Mouse (Mus musculus) spleen, adult 2 months (tissue): Measurements from ENCODE around the gene Plpp3. TPM values are rescaled to one million over a fixed set of nuclear protein-coding genes. Genes with fewer than 3 reads are reported as not detected.

ENCODE experiments used
- DNase-seq, 2 experiments: peaks; one replicate each; pipeline versions ENCODE4 v3.0.0 to v3.0.0-alpha.2; 2012 to 2021; ENCODE audit warnings: low spot score in 2 of 2, low read depth in 1 of 2
- H3K27ac ChIP-seq: fragments of 200-500 bp; 2 replicates; pipeline ENCODE4 v1.5.1; 2012; ENCODE audit warnings: low read length, inconsistent platforms; ENCODE audit not compliant: insufficient read depth
- H3K27me3 ChIP-seq: fragments of 200-500 bp; 2 replicates; pipeline ENCODE4 v1.6.1; 2012; ENCODE audit warnings: mild to moderate bottlenecking, moderate library complexity, low read length, inconsistent platforms; ENCODE audit not compliant: control insufficient read depth, insufficient read depth
- H3K36me3 ChIP-seq: fragments of 200-500 bp; 2 replicates; pipeline ENCODE4 v1.6.1; 2012; ENCODE audit warnings: mild to moderate bottlenecking, low read length, inconsistent platforms; ENCODE audit not compliant: control insufficient read depth, insufficient read depth
- H3K4me1 ChIP-seq: fragments of 200-500 bp; 2 replicates; pipeline ENCODE4 v1.6.1; 2011; ENCODE audit warnings: inconsistent platforms; ENCODE audit not compliant: control insufficient read depth, insufficient read depth, insufficient read length
- H3K4me3 ChIP-seq: fragments of 200-500 bp; 2 replicates; pipeline ENCODE4 v1.5.1; 2011; ENCODE audit warnings: mild to moderate bottlenecking, inconsistent platforms; ENCODE audit not compliant: insufficient read depth, insufficient read length; ENCODE audit errors: extremely low read depth
- CTCF ChIP-seq: fragments of 200-500 bp; IDR thresholded peaks from 2 replicates; pipeline ENCODE4 v1.5.1; 2011; ENCODE audit warnings: mild to moderate bottlenecking, inconsistent platforms; ENCODE audit not compliant: insufficient read depth, insufficient read length, insufficient replicate concordance; ENCODE audit errors: extremely low read depth
- POLR2A ChIP-seq: fragments of 200-500 bp; IDR thresholded peaks from 2 replicates; pipeline ENCODE4 v1.6.1; 2011; ENCODE audit warnings: low read depth, low read length, inconsistent platforms
- WGBS: fragments of 180-500 bp; shearing (Covaris S2); methylation state at CpG from one replicate; pipeline ENCODE4 v1.1.7; 2018; 5-methylcytosine and 5-hydroxymethylcytosine counted together
- polyA plus RNA-seq: library from polyadenylated mRNA; depleted of rRNA; stranded (reverse); fragments of >200 nt; gene quantifications from 2 replicates; pipeline ENCODE4 v1.2.3, GENCODE M21; 2012

Plpp3 gene
- polyA plus RNA-seq, 1 experiment = 24.8 TPM

DNA sequence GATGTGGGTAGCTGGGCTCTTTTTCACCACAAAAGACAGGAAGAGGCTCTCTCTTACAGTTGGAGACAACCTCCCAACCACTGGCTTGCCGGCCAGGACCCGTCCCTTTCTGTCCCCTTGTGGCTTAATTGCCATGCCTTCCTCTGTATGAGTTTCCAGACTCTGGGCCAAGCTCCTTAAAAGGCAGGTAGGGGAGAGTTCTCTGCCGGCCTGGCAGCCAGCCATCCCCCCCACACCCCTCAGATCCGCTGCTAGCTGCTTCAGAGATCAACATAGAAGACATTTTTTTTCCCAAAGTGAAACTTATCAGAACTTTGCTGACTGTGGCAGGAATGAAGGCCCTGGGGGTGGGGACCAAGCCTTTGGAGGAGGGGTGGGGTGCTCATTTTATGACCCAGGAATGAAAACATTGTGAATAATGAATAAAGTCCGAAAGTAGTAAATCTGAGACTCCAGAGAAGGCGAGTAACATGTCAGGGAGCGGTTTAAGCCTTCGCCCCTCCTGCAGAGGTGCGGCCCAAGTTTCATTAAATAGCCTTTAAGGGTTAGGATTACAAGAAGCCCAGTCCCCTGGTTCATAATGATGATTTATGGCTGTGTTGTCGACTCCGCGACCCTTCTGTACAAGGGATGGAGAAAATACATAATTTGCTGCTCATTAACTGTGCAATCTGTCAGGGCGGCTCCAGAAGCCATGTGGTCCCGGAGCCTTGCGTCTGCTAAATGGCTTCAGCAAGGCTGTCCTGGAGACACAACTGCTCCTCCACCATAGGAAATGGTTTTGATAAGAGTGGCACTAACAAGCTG lies 48.1 kb downstream of the Plpp3 start:
- Histone ChIP-seq H3K27me3 (no peaks in the 10 kb centered on the region), H3K4me1 (peaks cover 2% of the 10 kb centered on the region; the same call in 1 of the 2 replicates), H3K27ac (no peak overlapping the region), H3K4me3 (no peak overlapping the region), H3K36me3 (0 out of 2 replicates have a peak, but pooled peaks cover 3% of the 10 kb centered on the region)
- TF ChIP-seq POLR2A (no peak), CTCF (no peak)
- no peak for DNase-seq
- 67% methylated on average over 15 of the region's 15 CpGs for WGBS

GRCm38 (mm10) chr4:105206102-105206501 lies 49.0 kb downstream of the Plpp3 start:
- WGBS = 86% methylated on average over 6 of the region's 6 CpGs
- Histone ChIP-seq H3K4me3 (no peak overlapping the region), H3K4me1 (peaks cover 2% of the 10 kb centered on the region; the same call in 1 of the 2 replicates), H3K36me3 (0 out of 2 replicates have a peak, but pooled peaks cover 3% of the 10 kb centered on the region), H3K27me3 (no peaks in the 10 kb centered on the region), H3K27ac (no peak overlapping the region)
- no peak for DNase-seq
- TF ChIP-seq POLR2A (no peak), CTCF (no peak)

- Histone ChIP-seq H3K27ac (no peak overlapping the region), H3K27me3 (no peaks in the 10 kb centered on the region), H3K36me3 (0 out of 2 replicates have a peak, but pooled peaks cover 3% of the 10 kb centered on the region), H3K4me1 (peaks cover 2% of the 10 kb centered on the region; the same call in 1 of the 2 replicates), H3K4me3 (no peak overlapping the region)
- no peak for TF ChIP-seq POLR2A
- no peak for TF ChIP-seq CTCF
- DNase-seq = no peak
- WGBS = 25% methylated on average over 8 of the region's 8 CpGs
Measured at GRCm38 (mm10) chr4:105206995-105207394, 49.8 kb downstream of the Plpp3 start.

DNA sequence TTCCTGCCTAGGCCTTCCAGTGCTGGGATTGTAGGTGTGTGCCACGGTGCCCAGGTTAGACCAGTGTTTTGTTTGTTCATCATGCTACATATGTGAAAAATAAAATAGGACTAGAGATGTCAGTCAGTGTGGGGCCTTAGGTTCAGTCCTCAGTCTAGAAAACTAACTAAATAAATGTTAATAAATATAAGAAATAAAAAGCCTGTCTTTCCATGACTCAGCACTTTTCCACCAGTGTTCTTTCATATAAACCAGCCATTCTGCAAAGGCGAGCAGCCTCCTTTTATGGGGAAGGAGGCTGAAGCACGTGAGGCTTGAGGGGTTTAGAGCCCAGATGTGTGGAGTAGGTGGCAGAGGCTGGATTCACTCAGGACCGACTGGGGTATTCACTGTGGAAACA lies 50.5 kb downstream of the Plpp3 start:
- DNase-seq = no peak
- Histone ChIP-seq H3K36me3 (0 out of 2 replicates have a peak, but pooled peaks cover 3% of the 10 kb centered on the region), H3K27ac (no peak overlapping the region), H3K4me1 (peaks cover 2% of the 10 kb centered on the region; the same call in 1 of the 2 replicates), H3K4me3 (no peak overlapping the region), H3K27me3 (no peaks in the 10 kb centered on the region)
- TF ChIP-seq POLR2A (no peak), CTCF (no peak)
- WGBS = 78% methylated on average over 4 of the region's 4 CpGs

GRCm38 (mm10) chr4:105208977-105209376 lies 51.8 kb downstream of the Plpp3 start:
- 89% methylated on average over 5 of the region's 5 CpGs for WGBS
- no peak for DNase-seq
- H3K27ac ChIP-seq = no peak overlapping the region
- no peaks in the 10 kb centered on the region for H3K27me3 ChIP-seq
- H3K4me1 ChIP-seq = peaks cover 2% of the 10 kb centered on the region; the same call in 1 of the 2 replicates
- 0 out of 2 replicates have a peak, but pooled peaks cover 3% of the 10 kb centered on the region for H3K36me3 ChIP-seq
- no peak overlapping the region for H3K4me3 ChIP-seq
- TF ChIP-seq POLR2A (no peak), CTCF (no peak)

- H3K27me3 ChIP-seq = no peaks in the 10 kb centered on the region
- DNase-seq = no peak
- H3K36me3 ChIP-seq = 0 out of 2 replicates have a peak, but pooled peaks cover 3% of the 10 kb centered on the region
- no peak overlapping the region for H3K4me3 ChIP-seq
- H3K27ac ChIP-seq = no peak overlapping the region
- no peaks in the 10 kb centered on the region for H3K4me1 ChIP-seq
- TF ChIP-seq POLR2A = no peak
- no peak for TF ChIP-seq CTCF
Measured at GRCm38 (mm10) chr4:105213314-105213713, 56.2 kb downstream of the Plpp3 start.

DNA sequence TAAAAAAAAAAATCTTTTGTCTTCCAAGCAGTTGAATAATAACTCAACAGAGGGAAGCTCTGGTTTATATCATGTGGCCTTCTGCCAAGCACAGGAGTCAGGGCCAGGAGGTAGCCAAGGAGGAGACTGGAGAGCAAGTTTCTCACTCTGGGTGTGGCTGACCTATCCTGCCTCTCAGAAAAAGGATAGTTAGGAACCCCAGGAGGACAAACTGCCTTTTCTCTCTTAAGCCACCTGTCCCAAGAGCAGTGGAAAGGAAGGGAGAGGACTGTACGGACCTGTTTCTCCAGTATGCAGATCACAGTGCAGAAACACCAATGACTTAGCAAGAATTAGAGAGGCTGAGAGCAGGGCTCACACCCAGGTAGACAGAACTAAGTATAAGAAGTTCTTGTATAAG lies 57.3 kb downstream of the Plpp3 start:
- TF ChIP-seq CTCF = no peak
- no peak for TF ChIP-seq POLR2A
- no peak overlapping the region for H3K4me3 ChIP-seq
- no peaks in the 10 kb centered on the region for H3K4me1 ChIP-seq
- no peak overlapping the region for H3K27ac ChIP-seq
- WGBS = 68% methylated on average over 1 of the region's 1 CpGs
- H3K27me3 ChIP-seq = no peaks in the 10 kb centered on the region
- no peaks in the 10 kb centered on the region for H3K36me3 ChIP-seq
- DNase-seq = no peak
